Mouse (Mus musculus) CH12.LX (cell line): ENCODE data around the gene Slc7a11. TPM values are rescaled to one million over a fixed set of nuclear protein-coding genes. Genes with fewer than 3 reads are reported as not detected.

Experiments
- DNase-seq: peaks from one replicate; pipeline ENCODE4 v3.0.0-alpha.2; 2013; ENCODE audit errors: extremely low read depth
- H3K27ac ChIP-seq: 2 replicates; pipeline ENCODE4 v1.5.1; 2012; ENCODE audit warnings: low read depth, mild to moderate bottlenecking, control low read depth, moderate library complexity; ENCODE audit not compliant: insufficient read depth
- H3K27me3 ChIP-seq: replicated peaks from 2 replicates; pipeline ENCODE3; 2012; ENCODE audit warnings: inconsistent platforms
- H3K36me3 ChIP-seq, 2 experiments: replicated peaks in 1 of 2; 2 replicates each; pipeline versions ENCODE3 to v1.6.1; 2012; ENCODE audit warnings: inconsistent platforms in 1 of 2, low read length in 1 of 2, mild to moderate bottlenecking in 1 of 2, mixed read lengths in 1 of 2, moderate library complexity in 1 of 2; ENCODE audit not compliant: control insufficient read depth in 1 of 2, insufficient read depth in 1 of 2
- H3K4me1 ChIP-seq, 2 experiments: 2 replicates each; pipeline ENCODE4 v1.6.1; 2012; ENCODE audit warnings: inconsistent platforms in 1 of 2, moderate library complexity in 1 of 2; ENCODE audit not compliant: insufficient read depth in 2 of 2, control insufficient read depth in 1 of 2
- H3K4me2 ChIP-seq: 2 replicates; pipeline ENCODE4 v1.6.1; 2012; ENCODE audit warnings: low read depth, mild to moderate bottlenecking, control low read depth; ENCODE audit not compliant: poor library complexity, insufficient read depth, severe bottlenecking
- H3K4me3 ChIP-seq, 3 experiments: fragments of 150-350 bp in 1 of 3; sonication (generic) in 1 of 3; replicated peaks in 1 of 3; 2 replicates each; pipeline versions ENCODE3 to v1.5.1; 2011 to 2012; ENCODE audit warnings: low read depth in 2 of 3, low read length in 2 of 3, mild to moderate bottlenecking in 2 of 3, moderate library complexity in 2 of 3, control low read depth in 1 of 3, improper control_type of control experiment in 1 of 3, inconsistent platforms in 1 of 3, mixed read lengths in 1 of 3; ENCODE audit not compliant: poor library complexity in 1 of 3
- H3K79me2 ChIP-seq: replicated peaks from 2 replicates; pipeline ENCODE4 v1.6.1; 2012; ENCODE audit warnings: mild to moderate bottlenecking, moderate library complexity; ENCODE audit not compliant: control insufficient read depth, poor library complexity, insufficient read depth, severe bottlenecking; ENCODE audit errors: extremely low read depth
- H3K9ac ChIP-seq: 2 replicates; pipeline ENCODE4 v1.6.1; 2012; ENCODE audit warnings: low read depth, mild to moderate bottlenecking, control low read depth, moderate library complexity; ENCODE audit not compliant: insufficient read depth
- H3K9me3 ChIP-seq: replicated peaks from 2 replicates; pipeline ENCODE3; 2012; ENCODE audit warnings: low read length, inconsistent platforms, mixed read lengths
- CHD1 ChIP-seq: IDR thresholded peaks from 2 replicates; pipeline ENCODE4 v1.6.1; 2012; ENCODE audit warnings: low read depth, low read length, improper control_type of control experiment, inconsistent platforms
- CHD2 ChIP-seq: IDR thresholded peaks from 2 replicates; pipeline ENCODE4 v1.6.1; 2011; ENCODE audit warnings: low read length, improper control_type of control experiment
- CTCF ChIP-seq, 2 experiments: IDR thresholded peaks in 1 of 2; conservative IDR thresholded peaks in 1 of 2; 2 replicates each; pipeline ENCODE4 v1.5.1; 2011 to 2012; ENCODE audit warnings: low read depth in 2 of 2, low read length in 2 of 2, improper control_type of control experiment in 1 of 2, inconsistent platforms in 1 of 2, mild to moderate bottlenecking in 1 of 2, moderate library complexity in 1 of 2
- EP300 ChIP-seq: IDR thresholded peaks from 2 replicates; pipeline ENCODE4 v1.6.1; 2011; ENCODE audit warnings: low read length, improper control_type of control experiment
- GABPA ChIP-seq: IDR thresholded peaks from 2 replicates; pipeline ENCODE4 v1.6.1; 2012; ENCODE audit warnings: low read depth, low read length, improper control_type of control experiment, inconsistent platforms; ENCODE audit not compliant: insufficient replicate concordance
- HCFC1 ChIP-seq: IDR thresholded peaks from 2 replicates; pipeline ENCODE4 v1.6.1; 2012; ENCODE audit warnings: low read depth, mild to moderate bottlenecking, inconsistent platforms, low read length, improper control_type of control experiment
- IRF4 ChIP-seq: IDR thresholded peaks from 2 replicates; pipeline ENCODE4 v1.6.1; 2014; ENCODE audit warnings: low read depth, mild to moderate bottlenecking, inconsistent platforms, low read length, improper control_type of control experiment
- JUN ChIP-seq: IDR thresholded peaks from 2 replicates; pipeline ENCODE4 v1.6.1; 2011; ENCODE audit warnings: low read depth, mild to moderate bottlenecking, low read length, improper control_type of control experiment, moderate library complexity; ENCODE audit not compliant: insufficient read depth
- KAT2A ChIP-seq: IDR thresholded peaks from 2 replicates; pipeline ENCODE4 v1.6.1; 2012; ENCODE audit warnings: low read length, improper control_type of control experiment, inconsistent platforms; ENCODE audit not compliant: insufficient replicate concordance
- MAFK ChIP-seq: IDR thresholded peaks from 2 replicates; pipeline ENCODE4 v1.6.1; 2011; ENCODE audit warnings: low read length, improper control_type of control experiment; ENCODE audit not compliant: insufficient replicate concordance
- MEF2A ChIP-seq: IDR thresholded peaks from 2 replicates; pipeline ENCODE4 v1.6.1; 2014; ENCODE audit warnings: low read depth, mild to moderate bottlenecking, inconsistent platforms, low read length, improper control_type of control experiment, borderline replicate concordance
- MYC ChIP-seq: IDR thresholded peaks from 2 replicates; pipeline ENCODE4 v1.6.1; 2011; ENCODE audit warnings: low read depth, mild to moderate bottlenecking, improper control_type of control experiment, low read length
- POLR2AphosphoS2 ChIP-seq: IDR thresholded peaks from 2 replicates; pipeline ENCODE4 v1.6.1; 2011; ENCODE audit warnings: low read depth, low read length, improper control_type of control experiment
- RAD21 ChIP-seq: IDR thresholded peaks from 2 replicates; pipeline ENCODE4 v1.6.1; 2011; ENCODE audit warnings: low read depth, mild to moderate bottlenecking, low read length, improper control_type of control experiment, moderate library complexity
- RCOR1 ChIP-seq: conservative IDR thresholded peaks from 2 replicates; pipeline ENCODE4 v1.6.1; 2012; ENCODE audit warnings: low read depth, mild to moderate bottlenecking, inconsistent platforms, low read length, improper control_type of control experiment
- SIN3A ChIP-seq: IDR thresholded peaks from 2 replicates; pipeline ENCODE4 v1.6.1; 2012; ENCODE audit warnings: low read length, improper control_type of control experiment, inconsistent platforms
- SMC3 ChIP-seq: IDR thresholded peaks from 2 replicates; pipeline ENCODE4 v1.6.1; 2011; ENCODE audit warnings: low read depth, low read length, improper control_type of control experiment
- TBP ChIP-seq: conservative IDR thresholded peaks from 2 replicates; pipeline ENCODE4 v1.6.1; 2011; ENCODE audit warnings: low read depth, low read length, improper control_type of control experiment
- ZKSCAN1 ChIP-seq: IDR thresholded peaks from 2 replicates; pipeline ENCODE4 v1.6.1; 2012; ENCODE audit warnings: low read depth, inconsistent platforms, low read length, improper control_type of control experiment, borderline replicate concordance
- ZNF384 ChIP-seq: IDR thresholded peaks from 2 replicates; pipeline ENCODE4 v1.6.1; 2012; ENCODE audit warnings: low read depth, low read length, improper control_type of control experiment, inconsistent platforms
- dilution Hi-C: fragments of 300-500 bp; cut with MboI; formaldehyde crosslinking; loops from 2 replicates; pipeline ENCODE4 v1.14.3; 2020; ENCODE audit warnings: low sequenced_read_pairs; ENCODE audit not compliant: extremely low pct_unique_long_range_greater_than_20kb, extremely low pct_ligation_motif_present
- in situ Hi-C: fragments of 300-500 bp; cut with MboI; formaldehyde crosslinking; loops from 3 replicates; pipeline ENCODE4 v1.14.3; 2019; ENCODE audit warnings: low sequenced_read_pairs, low pct_ligation_motif_present, low pct_unique_long_range_greater_than_20kb, mixed read lengths
- polyA plus RNA-seq: library from polyadenylated mRNA; unstranded; fragments of >175 nt; gene quantifications from 2 replicates; pipeline ENCODE4 v1.2.1, GENCODE M21; 2012; ENCODE audit warnings: low read depth; ENCODE audit not compliant: insufficient read length
- total RNA-seq, 2 experiments: library from RNA; depleted of rRNA; stranded (reverse); fragments of 300-350 nt in 1 of 2; fragments of >200 nt in 1 of 2; gene quantifications; 2 replicates each; pipeline ENCODE4 v1.2.3; 2012 to 2014

Slc7a11 gene
- total and polyA plus RNA-seq, 3 experiments, result 0.13 to 0.37 TPM; not detected in 1

DNA sequence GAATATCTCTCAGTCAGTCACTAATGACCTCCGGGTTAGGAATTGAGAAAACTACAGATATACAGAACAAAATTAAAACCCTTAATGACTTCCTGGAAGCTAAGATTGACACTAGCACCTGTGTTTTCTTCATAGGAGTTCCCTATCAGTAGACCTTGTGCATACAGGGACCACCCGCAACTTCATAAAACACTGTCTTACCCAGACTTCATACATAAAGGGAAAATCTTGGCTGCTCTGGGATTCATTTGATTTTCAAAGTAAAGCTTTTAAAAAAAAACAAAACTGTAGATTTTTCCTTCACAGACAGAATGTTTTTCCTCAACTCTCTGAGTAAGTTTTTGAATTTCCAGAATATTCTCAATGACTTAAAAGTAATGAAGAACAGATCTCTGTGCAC is 477.8 kb downstream of the Slc7a11 start:
- TF ChIP-seq JUN (no peak), SMC3 (no peak), CTCF (conservative IDR thresholded peaks at IDR 0.05 in 1 of 2, IDR thresholded peaks at IDR 0.05 in 1 of 2; ENCODE audit: low read depth in 2 of 2, low read length in 2 of 2) (no peak), ZNF384 (no peak), HCFC1 (no peak)
- no peak for DNase-seq
- H3K79me2 ChIP-seq, result no peaks in the 10 kb centered on the region
- H3K4me3 ChIP-seq, result no peak overlapping the region
- H3K36me3 ChIP-seq, result no peaks in the 10 kb centered on the region
- in situ Hi-C loops, result no loop called here
- no peak overlapping the region for H3K9ac ChIP-seq
- H3K27ac ChIP-seq, result no peak overlapping the region
- dilution Hi-C loops, result no loop called here
- no peaks in the 10 kb centered on the region for H3K4me1 ChIP-seq
- peaks cover 40% of the 10 kb centered on the region for H3K9me3 ChIP-seq
- H3K27me3 ChIP-seq, result no peaks in the 10 kb centered on the region
- no peak overlapping the region for H3K4me2 ChIP-seq

- in situ Hi-C loops (no loop called here), dilution Hi-C loops (no loop called here)
- no peaks in the 10 kb centered on the region for H3K27me3 ChIP-seq
- H3K9ac ChIP-seq, result no peak overlapping the region
- H3K79me2 ChIP-seq, result no peaks in the 10 kb centered on the region
- H3K4me3 ChIP-seq, result no peak overlapping the region
- H3K4me2 ChIP-seq, result no peak overlapping the region
- H3K4me1 ChIP-seq, result no peaks in the 10 kb centered on the region
- no peak for DNase-seq
- no peaks in the 10 kb centered on the region for H3K36me3 ChIP-seq
- peaks cover 37% of the 10 kb centered on the region for H3K9me3 ChIP-seq
- TF ChIP-seq ZKSCAN1 (no peak), MYC (no peak), GABPA (no peak), KAT2A (no peak), RCOR1 (no peak), CHD2 (no peak), SIN3A (no peak), EP300 (no peak), POLR2AphosphoS2 (no peak), CTCF (conservative IDR thresholded peaks at IDR 0.05 in 1 of 2, IDR thresholded peaks at IDR 0.05 in 1 of 2; ENCODE audit: low read depth in 2 of 2, low read length in 2 of 2) (no peak), SMC3 (no peak), MAFK (no peak), CHD1 (no peak), TBP (no peak), IRF4 (no peak), MEF2A (no peak), RAD21 (no peak)
- no peak overlapping the region for H3K27ac ChIP-seq
Measured at GRCm38 (mm10) chr3:49960581-49960980, 482.8 kb downstream of the Slc7a11 start.
